Mouse (Mus musculus): ENCODE results near the gene Acat2.
"Not testable (repeated sequence)": the region's sequence is repeated elsewhere in the genome, so short reads cannot be mapped to it uniquely, and the experiment has no call there.

Gene Acat2

DNA sequence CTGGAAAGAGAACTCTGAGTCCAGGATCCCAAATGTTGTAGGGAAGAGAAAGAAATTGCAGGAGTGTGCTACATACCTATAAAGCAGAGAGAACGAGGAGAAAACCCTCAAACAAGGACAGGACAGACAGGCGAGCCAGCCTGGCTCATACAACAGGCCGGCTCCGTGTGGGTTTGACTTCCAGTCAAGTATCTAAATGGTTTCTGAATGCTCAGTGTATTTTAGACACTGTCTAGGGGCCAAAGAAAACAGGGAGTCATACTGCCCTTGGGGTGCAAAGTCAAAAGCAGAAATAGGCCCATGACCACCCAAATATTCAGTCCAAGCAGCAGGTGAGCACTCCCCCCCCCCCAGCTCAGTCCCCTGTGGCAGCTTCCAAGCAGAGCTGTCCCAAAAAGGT lies 54.7 kb downstream of the Acat2 start:
- no peak for DNase-seq

DNA sequence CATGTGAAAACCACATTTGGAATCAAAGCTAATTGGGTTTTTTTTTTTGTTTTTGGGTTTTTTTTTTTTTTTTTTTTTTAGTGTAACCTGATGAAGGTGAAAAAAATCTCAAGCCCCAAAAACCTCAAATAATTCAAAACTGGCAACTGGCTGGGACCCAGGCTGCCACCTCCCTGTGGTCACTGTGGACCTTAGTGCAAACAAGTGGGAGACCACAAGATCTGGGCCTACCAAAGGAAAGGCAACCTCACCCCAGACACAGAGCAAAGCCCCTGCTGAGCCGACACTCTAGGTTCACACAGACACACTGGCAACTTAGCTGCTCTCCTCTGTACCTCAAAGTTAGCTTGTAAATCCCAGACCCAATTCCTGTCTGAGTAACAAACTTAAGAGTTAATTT lies 56.2 kb downstream of the Acat2 start:
- no peak for DNase-seq

DNA sequence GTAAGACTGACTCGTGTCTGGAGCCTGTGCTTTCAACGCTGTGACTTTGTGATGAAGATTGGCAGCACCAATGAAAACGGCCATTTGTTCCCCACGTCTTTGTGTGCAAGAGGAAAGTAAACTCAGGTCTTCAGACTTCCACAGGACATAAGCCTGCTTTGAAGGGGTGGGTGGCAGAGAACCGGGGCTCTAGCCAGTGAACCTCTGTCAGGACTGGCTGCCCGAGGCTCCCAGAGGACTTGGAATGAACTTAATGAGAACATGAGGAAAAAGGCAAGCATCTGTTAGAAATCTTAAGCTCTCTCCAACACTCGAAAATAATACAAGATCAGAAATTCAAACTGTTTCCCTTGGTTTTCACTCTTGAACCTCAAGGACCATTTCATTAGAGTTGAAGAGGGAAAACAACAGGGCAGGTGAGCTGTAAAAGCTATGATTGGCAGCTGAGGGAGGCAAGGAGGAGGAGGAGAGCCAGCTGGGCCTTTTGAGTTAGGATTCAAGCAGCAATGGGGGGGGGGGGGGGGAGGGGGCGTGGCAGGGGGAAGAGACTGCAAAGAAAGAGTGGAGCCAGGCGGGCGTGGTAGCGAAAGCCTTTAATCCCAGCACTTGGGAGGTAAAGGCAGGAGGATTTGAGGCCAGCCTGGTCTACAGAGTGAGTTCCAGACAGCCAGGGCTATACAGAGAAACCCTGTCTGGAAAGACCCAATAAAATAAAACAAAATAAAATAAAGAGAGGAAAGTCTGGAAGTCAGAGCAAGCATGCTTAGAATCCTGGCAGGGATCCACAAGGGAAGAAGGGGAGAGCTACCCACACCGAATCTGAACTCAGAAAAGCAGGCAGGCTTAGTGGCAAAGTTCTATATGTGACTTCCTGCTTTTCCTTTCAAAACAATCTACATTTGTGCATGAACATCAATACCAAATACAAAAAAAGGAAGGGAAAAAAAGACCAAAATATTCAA lies 56.9 kb downstream of the Acat2 start:
- DNase-seq: no peak

DNA sequence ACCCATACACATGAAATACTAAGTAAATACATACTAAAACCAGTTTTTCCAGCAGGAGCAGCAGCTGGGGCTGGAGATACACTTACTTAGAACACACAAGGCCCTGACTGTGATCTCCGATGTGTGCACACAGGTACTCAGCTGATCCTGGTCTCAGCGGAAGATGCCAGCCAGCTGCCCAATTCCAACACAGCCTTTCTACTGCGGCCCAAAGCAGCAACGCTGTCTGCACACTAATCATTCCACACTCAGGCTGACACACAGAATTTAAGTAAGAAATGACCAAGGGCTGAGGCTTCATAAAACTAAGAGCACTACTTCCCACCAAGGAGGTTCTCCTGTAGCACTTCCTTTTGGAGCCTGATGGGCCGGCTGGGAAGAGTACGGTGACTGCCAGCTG lies 58.3 kb downstream of the Acat2 start:
- no peak for DNase-seq

DNA sequence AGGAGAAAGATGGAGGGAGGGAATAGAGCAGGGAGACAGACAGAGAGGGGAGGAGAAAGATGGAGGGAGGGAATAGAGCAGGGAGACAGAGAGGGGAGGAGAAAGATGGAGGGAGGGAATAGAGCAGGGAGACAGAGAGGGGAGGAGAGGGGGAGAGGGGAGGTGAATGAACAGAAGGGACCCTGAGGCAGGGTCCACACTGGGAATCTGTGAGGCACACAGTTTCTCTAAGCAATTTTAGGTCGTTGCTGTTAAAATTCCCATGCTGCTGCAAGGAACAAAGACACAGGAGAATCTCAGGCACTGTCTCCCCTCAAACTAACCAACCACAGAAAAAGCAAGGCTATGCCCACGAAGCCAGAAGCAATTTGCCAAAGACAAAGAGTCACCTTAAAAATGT lies 61.9 kb downstream of the Acat2 start:
- not testable (repeated sequence) for DNase-seq

DNA sequence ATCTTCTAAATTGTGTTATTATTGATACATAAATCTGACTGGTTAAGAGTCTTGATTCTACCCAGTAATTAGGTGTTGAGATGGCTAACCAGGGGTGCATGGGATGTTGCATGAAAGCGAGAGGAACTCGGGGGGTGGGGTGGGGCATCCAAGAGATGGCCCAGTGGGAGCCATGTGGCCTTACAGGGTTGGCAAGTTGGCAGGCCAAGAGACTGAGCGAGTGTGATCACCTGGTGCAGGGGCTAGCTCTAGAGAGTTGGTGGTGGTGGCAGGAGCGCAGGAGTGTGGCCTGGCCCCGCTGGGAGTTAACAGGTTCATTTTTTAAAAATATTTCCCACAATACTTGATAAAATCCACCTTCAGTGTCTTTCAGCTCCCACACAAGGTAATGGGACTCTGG lies 62.9 kb downstream of the Acat2 start:
- no peak for DNase-seq
